Mouse (Mus musculus) embryonic facial prominence, embryonic 15.5 days (tissue): ENCODE measurements around the gene Gm8439. TPM values are rescaled to one million over a fixed set of nuclear protein-coding genes. Genes with fewer than 3 reads are reported as not detected.

Experiments
- ATAC-seq: fragments of 200-750 bp; cut with Nextera tagmentation; 2 replicates; pipeline ENCODE4 v1.8.0; 2017; ENCODE audit warnings: low read depth, moderate TSS enrichment; ENCODE audit not compliant: insufficient number of reproducible peaks, low FRiP score, low TSS enrichment
- H3K27ac ChIP-seq: fragments of 300-500 bp; sonication (generic); replicated peaks from 2 replicates; pipeline ENCODE4 v1.5.1; 2015; ENCODE audit warnings: mild to moderate bottlenecking, inconsistent platforms
- H3K27me3 ChIP-seq: fragments of 300-500 bp; sonication (generic); 2 replicates; pipeline ENCODE4 v1.6.1; 2015; ENCODE audit warnings: inconsistent platforms
- H3K36me3 ChIP-seq: fragments of 300-500 bp; sonication (generic); 2 replicates; pipeline ENCODE4 v1.6.1; 2015; ENCODE audit warnings: mild to moderate bottlenecking, inconsistent platforms
- H3K4me1 ChIP-seq: fragments of 300-500 bp; sonication (generic); 2 replicates; pipeline ENCODE4 v1.6.1; 2015; ENCODE audit warnings: inconsistent platforms
- H3K4me2 ChIP-seq: fragments of 300-500 bp; sonication (generic); replicated peaks from 2 replicates; pipeline ENCODE4 v1.6.1; 2015; ENCODE audit warnings: mild to moderate bottlenecking, inconsistent platforms
- H3K4me3 ChIP-seq: fragments of 300-500 bp; sonication (generic); replicated peaks from 2 replicates; pipeline ENCODE4 v1.5.1; 2015; ENCODE audit warnings: mild to moderate bottlenecking, inconsistent platforms
- H3K9ac ChIP-seq: fragments of 300-500 bp; sonication (generic); 2 replicates; pipeline ENCODE4 v1.6.1; 2015; ENCODE audit warnings: inconsistent platforms
- H3K9me3 ChIP-seq: fragments of 300-500 bp; sonication (generic); replicated peaks from 2 replicates; pipeline ENCODE4 v1.6.1; 2016; ENCODE audit warnings: inconsistent platforms
- WGBS: fragments of 180-500 bp; shearing (Covaris S2); methylation state at CpG from one replicate; pipeline ENCODE4 v1.1.7; 2015; 5-methylcytosine and 5-hydroxymethylcytosine counted together
- polyA plus RNA-seq: library from polyadenylated mRNA; unstranded; fragments of >200 nt; fragmentation: Nextera tagmentation; extraction: Ambion mirVana; gene quantifications from 2 replicates; pipeline ENCODE4 v1.2.1, GENCODE M21; 2015

Gm8439 gene
- polyA plus RNA-seq, result not detected in 2 replicates

DNA sequence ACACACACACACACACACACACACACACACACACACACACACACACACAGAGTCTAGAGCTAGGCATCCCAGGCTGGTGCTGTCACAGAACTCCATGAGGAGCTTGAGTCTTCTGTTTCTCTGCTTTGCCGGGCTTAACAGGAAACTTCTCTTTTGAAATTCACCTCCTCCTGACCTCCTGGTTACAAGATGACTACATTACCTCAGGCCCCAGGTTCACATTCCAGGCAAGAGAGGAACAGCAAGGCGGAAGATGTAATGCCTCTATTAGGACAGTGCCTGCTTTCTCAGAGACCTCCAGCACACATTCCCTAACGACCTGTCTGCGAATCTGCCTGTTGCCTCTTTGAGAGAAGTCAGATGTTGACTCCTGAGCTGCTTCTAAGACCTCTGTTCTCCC lies at the start of gene Gm8439:
TSS of gene Gm8439 (plus strand) at position 301 of the 400 bp plus-strand sequence.
- no peak within 1 kb of the TSS for H3K4me2 ChIP-seq
- no peak within 1 kb of the TSS for H3K4me3 ChIP-seq
- H3K36me3 ChIP-seq, result no peaks in the 10 kb centered on the region
- WGBS, result 22% methylated on average over 4 of the region's 4 CpGs
- H3K9me3 ChIP-seq, result no peaks in the 10 kb centered on the region
- H3K9ac ChIP-seq, result no peak within 1 kb of the TSS
- H3K27ac ChIP-seq, result no peak within 1 kb of the TSS
- no peaks in the 10 kb centered on the region for H3K4me1 ChIP-seq
- ATAC-seq, result no peak
- H3K27me3 ChIP-seq, result peaks cover 9% of the 10 kb centered on the region

DNA sequence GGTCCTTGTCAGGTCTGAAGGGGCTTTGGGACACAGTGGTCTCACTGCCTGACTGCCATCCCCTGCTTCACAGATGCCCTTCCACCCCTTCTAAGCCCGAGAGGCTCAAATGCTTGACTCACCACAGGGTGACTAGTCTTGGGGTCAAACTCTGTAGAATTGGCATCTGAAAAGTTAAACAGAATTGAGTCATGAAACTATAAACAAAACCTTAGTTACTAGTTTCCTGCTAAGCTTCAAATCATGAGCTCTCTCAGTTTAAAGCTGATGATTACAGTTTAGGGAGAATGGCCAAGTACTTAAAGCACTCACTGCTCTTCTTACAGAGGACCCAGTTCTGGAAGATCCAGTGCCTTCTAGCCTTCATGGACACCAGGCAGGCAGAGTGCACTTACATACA lies 43.6 kb upstream of the Gm8439 start:
- Histone ChIP-seq H3K4me3 (no peak overlapping the region), H3K4me2 (no peak overlapping the region), H3K36me3 (peaks cover 86% of the 10 kb centered on the region), H3K4me1 (no peaks in the 10 kb centered on the region), H3K9ac (no peak overlapping the region), H3K27me3 (no peaks in the 10 kb centered on the region), H3K27ac (no peak overlapping the region), H3K9me3 (no peaks in the 10 kb centered on the region)
- no peak for ATAC-seq
- WGBS, result 95% methylated on average over 1 of the region's 1 CpGs

DNA sequence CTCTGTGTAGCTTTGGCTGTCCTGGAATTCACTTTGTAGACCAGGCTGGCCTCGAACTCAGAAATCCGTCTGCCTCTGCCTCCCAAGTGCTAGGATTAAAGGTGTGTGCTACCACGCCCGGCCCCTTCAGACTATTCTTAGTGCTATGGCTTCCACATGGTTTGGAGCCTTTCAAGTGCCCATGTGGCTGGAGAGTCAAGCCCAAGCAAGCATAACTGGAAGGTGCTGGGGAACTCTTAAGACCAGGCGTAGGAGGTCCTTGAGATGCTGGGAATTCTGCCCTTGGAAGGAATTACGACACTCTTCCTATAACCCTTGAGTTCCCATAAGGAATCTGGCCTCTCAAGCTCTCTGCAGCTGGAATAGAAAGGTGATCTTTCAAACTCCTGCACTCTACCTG lies 32.0 kb upstream of the Gm8439 start:
- H3K27me3 ChIP-seq, result no peaks in the 10 kb centered on the region
- peaks cover 75% of the 10 kb centered on the region for H3K36me3 ChIP-seq
- no peak for ATAC-seq
- no peaks in the 10 kb centered on the region for H3K9me3 ChIP-seq
- 86% methylated on average over 6 of the region's 6 CpGs for WGBS
- no peak overlapping the region for H3K4me3 ChIP-seq
- H3K9ac ChIP-seq, result no peak overlapping the region
- no peak overlapping the region for H3K27ac ChIP-seq
- H3K4me2 ChIP-seq, result no peak overlapping the region
- H3K4me1 ChIP-seq, result no peaks in the 10 kb centered on the region

DNA sequence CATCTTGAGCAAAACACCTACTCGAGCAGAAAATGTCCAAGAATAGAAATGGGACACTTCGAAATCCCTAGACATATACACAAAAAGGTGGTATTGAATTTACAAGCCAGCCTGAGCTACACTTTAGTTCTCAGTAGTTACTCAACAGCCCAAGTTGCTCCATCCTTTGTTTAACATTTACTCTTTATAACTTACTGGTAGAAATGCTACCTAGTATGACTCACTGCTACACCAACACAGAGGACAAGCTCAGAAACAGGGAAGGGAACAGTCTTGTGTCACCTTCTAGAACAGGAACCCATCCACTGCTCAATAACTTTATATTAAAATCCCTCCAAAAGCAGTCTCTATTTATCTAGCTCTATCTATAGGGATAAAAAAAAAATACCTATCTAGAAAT lies 22.8 kb upstream of the Gm8439 start:
- no peak for ATAC-seq
- no peaks in the 10 kb centered on the region for H3K27me3 ChIP-seq
- no peak overlapping the region for H3K4me2 ChIP-seq
- H3K36me3 ChIP-seq, result peaks cover 34% of the 10 kb centered on the region
- 76% methylated on average over 2 of the region's 2 CpGs for whole genome bisulfite sequencing
- no peak overlapping the region for H3K4me3 ChIP-seq
- H3K9ac ChIP-seq, result no peak overlapping the region
- H3K27ac ChIP-seq, result no peak overlapping the region
- H3K9me3 ChIP-seq, result no peaks in the 10 kb centered on the region
- H3K4me1 ChIP-seq, result peaks cover 22% of the 10 kb centered on the region

DNA sequence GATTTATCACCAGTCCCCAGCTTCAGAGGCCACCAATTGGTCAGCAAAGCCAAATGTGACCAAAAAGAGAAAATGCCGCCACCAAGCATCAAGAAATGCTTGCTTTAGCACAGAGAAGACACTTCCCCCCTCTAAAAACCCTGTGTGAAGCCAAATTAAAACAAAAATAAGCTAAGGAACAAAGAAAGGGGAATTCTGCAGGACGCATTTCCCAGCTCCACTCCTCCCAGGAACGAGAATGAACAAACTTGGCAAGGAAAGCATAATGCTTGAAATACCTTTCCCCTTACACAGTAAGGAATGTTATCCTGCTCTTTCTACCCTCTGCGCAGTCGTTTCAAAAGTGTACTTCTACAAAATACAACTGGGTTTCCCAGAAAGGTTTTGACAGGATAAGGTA lies 20.5 kb upstream of the Gm8439 start:
- whole genome bisulfite sequencing, result 22% methylated on average over 5 of the region's 5 CpGs
- peak overlapping the region; percentile 96; the same call in 1 of the 2 replicates for H3K4me3 ChIP-seq
- H3K9ac ChIP-seq, result no peak overlapping the region
- no peaks in the 10 kb centered on the region for H3K27me3 ChIP-seq
- peak overlapping the region; percentile 69 for H3K27ac ChIP-seq
- peaks cover 31% of the 10 kb centered on the region for H3K4me1 ChIP-seq
- H3K4me2 ChIP-seq, result peak overlapping the region; percentile 82
- no peaks in the 10 kb centered on the region for H3K9me3 ChIP-seq
- peaks cover 19% of the 10 kb centered on the region for H3K36me3 ChIP-seq
- no peak for ATAC-seq

DNA sequence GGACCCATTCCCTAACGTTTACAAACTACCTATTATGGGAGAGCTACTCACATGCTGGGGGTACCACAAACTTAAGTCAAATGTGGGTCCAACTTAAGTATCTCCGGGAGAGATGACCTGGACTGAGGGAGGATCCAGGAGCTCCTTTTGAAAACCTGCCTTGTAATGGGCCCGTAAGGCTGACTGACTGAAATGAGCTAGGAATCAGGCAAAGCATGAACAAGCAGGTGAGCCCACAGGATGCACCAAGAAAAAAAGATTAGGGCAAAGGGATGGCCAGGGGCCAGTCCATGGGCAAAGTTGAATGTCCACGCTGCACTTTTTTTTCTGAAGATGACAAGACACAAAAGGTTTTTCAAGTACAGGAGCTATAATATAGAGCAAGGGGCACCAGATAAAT lies 19.5 kb upstream of the Gm8439 start:
- H3K27ac ChIP-seq, result peak overlapping the region; percentile 28; the same call in 1 of the 2 replicates
- peaks cover 13% of the 10 kb centered on the region for H3K36me3 ChIP-seq
- no peaks in the 10 kb centered on the region for H3K9me3 ChIP-seq
- H3K4me1 ChIP-seq, result peaks cover 31% of the 10 kb centered on the region
- H3K9ac ChIP-seq, result peak overlapping the region; percentile 47; the same call in 1 of the 2 replicates
- no peak for ATAC-seq
- H3K4me2 ChIP-seq, result peak overlapping the region; percentile 82
- WGBS, result 5% methylated on average over 4 of the region's 4 CpGs
- H3K27me3 ChIP-seq, result no peaks in the 10 kb centered on the region
- H3K4me3 ChIP-seq, result peak overlapping the region; percentile 96

DNA sequence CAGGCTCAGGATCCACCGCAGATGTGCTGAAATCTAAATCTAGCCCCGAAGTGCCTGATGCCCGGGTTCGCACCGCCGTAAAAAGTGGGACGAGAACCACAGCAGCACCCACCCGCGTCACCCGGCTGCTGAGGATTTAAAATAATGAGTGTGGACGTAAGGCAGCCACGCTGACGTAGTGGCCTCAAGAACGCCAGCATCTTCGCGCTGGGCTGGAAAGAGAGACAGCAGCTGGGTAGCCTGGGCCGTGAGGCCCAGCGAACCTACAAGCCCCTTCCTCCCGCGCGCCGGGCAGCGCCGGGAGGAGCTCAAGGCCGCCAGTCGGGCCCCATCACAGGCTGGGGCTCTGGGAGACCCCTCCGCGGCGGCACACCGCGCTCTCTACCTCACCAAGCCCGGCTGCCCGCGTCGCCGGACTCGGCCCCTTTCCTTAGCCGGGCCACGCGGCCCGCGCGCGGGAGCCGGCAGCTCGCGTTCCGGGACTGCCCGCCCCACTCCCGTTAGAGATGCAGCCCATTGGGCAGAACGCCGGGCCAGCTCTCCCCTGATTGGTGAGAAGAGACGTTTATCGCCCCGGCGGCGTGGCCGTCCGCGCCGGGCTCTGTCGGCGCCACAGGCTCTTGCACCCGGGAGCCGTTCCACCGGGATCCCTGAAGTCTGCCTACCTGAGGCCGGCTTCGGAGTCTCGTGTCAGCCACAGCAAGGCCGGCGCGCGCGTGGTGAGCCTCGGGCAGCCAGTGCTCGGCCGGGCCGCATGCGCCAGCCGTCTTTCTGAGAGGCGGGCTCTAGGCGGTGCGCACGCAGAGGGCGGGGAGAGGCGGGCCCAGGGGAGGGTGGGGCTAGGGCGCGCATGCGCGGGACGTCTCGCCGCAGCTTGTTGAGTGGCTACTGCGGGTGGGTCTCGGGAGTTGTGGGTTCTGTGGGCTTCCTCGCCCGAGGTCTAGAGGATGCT lies 18.8 kb upstream of the Gm8439 start, which contains the start of gene Ctps:
TSS of gene Ctps (minus strand) at position 791 of the 952 bp plus-strand sequence.
- H3K9me3 ChIP-seq, result no peaks in the 10 kb centered on the region
- under 1% methylated on average over 93 of the region's 97 CpGs for WGBS

DNA sequence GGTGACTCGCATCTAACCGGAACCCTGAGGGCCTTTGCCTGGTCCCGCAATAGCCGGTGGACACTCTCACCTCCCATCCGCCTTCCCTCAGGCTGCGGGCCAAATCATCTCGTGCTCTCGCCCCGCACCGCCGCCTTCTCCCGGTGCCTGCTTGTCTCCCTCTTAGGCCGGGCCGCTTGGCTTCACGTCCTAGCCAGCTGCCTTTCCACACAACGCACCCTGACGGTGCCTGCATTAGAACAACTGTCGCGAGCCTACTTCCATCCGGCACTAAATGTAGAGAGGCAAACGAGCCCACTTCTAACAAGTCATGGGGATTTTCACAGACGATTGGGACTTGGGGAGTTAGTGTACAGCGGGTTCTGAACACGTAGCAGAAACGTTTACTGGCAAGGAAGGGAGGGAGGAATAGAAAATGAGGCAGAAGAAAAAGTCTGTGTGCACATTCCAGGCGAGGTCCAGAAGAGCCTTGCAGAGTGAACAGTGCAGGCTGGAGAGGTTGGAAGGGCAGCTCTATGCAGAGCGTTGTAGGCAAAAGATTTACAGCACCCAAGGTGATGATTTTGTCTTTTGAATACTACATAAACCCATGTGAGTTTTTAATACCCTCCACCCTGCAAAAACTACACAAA lies 18.0 kb upstream of the Gm8439 start:
- peak; percentile 37 for ATAC-seq
- no peaks in the 10 kb centered on the region for H3K9me3 ChIP-seq
- no peaks in the 10 kb centered on the region for H3K27me3 ChIP-seq
- H3K9ac ChIP-seq, result peak overlapping the region; percentile 81
- H3K36me3 ChIP-seq, result no peaks in the 10 kb centered on the region
- peak overlapping the region; percentile 95 for H3K27ac ChIP-seq
- H3K4me3 ChIP-seq, result peak overlapping the region; percentile 96
- 2% methylated on average over 27 of the region's 27 CpGs for WGBS
- peaks cover 31% of the 10 kb centered on the region for H3K4me1 ChIP-seq
- H3K4me2 ChIP-seq, result peak overlapping the region; percentile 82

More for the DNA sequence above, 18.8 kb upstream of the Gm8439 start, which contains the start of gene Ctps:
- H3K27ac ChIP-seq, result peak within 1 kb of the TSS; percentile 95
- no peaks in the 10 kb centered on the region for H3K27me3 ChIP-seq
- ATAC-seq, result peak; percentile 97
- H3K4me1 ChIP-seq, result peaks cover 31% of the 10 kb centered on the region
- H3K4me2 ChIP-seq, result peak within 1 kb of the TSS; percentile 82
- peak within 1 kb of the TSS; percentile 96 for H3K4me3 ChIP-seq
- peaks cover 5% of the 10 kb centered on the region; the same call in 1 of the 2 replicates for H3K36me3 ChIP-seq
- H3K9ac ChIP-seq, result peak within 1 kb of the TSS; percentile 81

DNA sequence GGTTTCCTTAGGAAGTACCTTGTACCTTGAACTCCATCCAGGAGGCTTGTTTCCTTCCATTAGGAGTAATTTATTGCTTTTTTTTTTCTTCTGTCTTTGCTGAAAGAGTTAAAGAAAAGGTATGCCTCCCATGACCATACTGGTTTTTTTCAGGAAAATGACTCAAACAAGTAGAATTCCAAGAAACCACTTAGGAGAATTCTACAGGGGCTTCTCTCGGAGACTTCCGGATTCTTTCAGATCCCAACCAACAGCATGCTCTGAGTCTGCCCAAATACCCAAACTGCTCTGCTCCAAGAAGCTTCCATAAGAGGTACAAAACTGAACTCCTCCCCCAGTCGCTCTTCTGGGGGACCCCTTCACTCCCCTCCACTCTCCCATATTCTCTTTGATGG lies 17.5 kb upstream of the Gm8439 start:
- H3K4me2 ChIP-seq, result peak overlapping the region; percentile 82
- H3K27ac ChIP-seq, result peak overlapping the region; percentile 95
- H3K9me3 ChIP-seq, result no peaks in the 10 kb centered on the region
- H3K4me1 ChIP-seq, result peaks cover 31% of the 10 kb centered on the region
- peak overlapping the region; percentile 96 for H3K4me3 ChIP-seq
- no peak for ATAC-seq
- WGBS, result 48% methylated on average over 3 of the region's 3 CpGs
- no peaks in the 10 kb centered on the region for H3K27me3 ChIP-seq
- no peak overlapping the region; the same call in 1 of the 2 replicates for H3K9ac ChIP-seq
- no peaks in the 10 kb centered on the region for H3K36me3 ChIP-seq

DNA sequence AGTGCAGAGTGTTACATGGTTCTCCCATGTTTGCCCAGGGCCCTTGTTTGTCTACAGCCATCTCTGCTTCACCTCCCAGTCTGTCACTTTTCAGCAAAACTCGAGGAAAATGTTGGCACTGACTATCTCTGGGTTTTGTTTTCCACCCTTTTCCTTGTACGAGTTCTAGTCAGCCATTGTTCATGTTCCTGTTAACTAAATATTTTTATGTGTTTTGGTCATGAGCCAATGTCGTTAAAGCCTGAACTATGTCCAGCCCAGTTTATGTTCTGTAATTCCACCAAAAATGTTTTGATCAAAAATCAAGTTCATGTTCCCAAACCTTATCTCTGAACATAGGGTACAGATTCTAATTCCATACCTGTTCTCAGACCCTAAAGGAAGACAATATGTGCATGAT lies 16.9 kb upstream of the Gm8439 start:
- Histone ChIP-seq H3K4me2 (no peak overlapping the region), H3K9ac (no peak overlapping the region), H3K27ac (peak overlapping the region; percentile 95; the same call in 1 of the 2 replicates), H3K4me3 (no peak overlapping the region), H3K9me3 (no peaks in the 10 kb centered on the region), H3K4me1 (peaks cover 31% of the 10 kb centered on the region), H3K36me3 (no peaks in the 10 kb centered on the region), H3K27me3 (no peaks in the 10 kb centered on the region)
- ATAC-seq, result no peak
- WGBS, result 69% methylated on average over 3 of the region's 3 CpGs

DNA sequence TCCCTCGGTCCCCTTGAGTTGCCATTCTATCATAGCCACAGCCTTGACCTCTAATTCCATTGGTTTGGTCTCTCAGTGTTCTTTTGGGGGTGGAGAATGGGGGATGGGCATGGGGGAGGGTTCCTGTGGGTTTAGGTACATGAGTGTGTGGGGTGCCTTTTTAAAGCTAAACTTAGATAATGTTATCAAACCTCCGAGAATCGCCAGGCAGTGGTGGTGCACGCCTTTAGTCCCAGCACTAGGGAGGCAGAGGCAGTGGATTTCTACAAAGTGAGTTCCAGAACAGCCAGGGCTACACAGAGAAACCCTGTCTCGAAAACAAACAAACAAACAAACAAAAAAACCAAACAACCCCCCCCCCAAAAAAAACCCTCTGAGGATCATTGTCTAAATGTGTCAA lies 7.7 kb upstream of the Gm8439 start:
- no peak overlapping the region for H3K9ac ChIP-seq
- no peaks in the 10 kb centered on the region for H3K36me3 ChIP-seq
- no peaks in the 10 kb centered on the region for H3K4me1 ChIP-seq
- no peak for ATAC-seq
- no peaks in the 10 kb centered on the region for H3K27me3 ChIP-seq
- H3K9me3 ChIP-seq, result no peaks in the 10 kb centered on the region
- H3K4me2 ChIP-seq, result no peak overlapping the region
- no peak overlapping the region for H3K4me3 ChIP-seq
- 75% methylated on average over 5 of the region's 5 CpGs for WGBS
- no peak overlapping the region for H3K27ac ChIP-seq
